Mouse (Mus musculus) urinary bladder, postnatal 25 days (tissue): ENCODE measurements around the gene Akap1.

Experiments
- DNase-seq: peaks from one replicate; pipeline ENCODE4 v3.0.0; 2022; ENCODE audit warnings: low spot score

Akap1 gene

GRCm38 (mm10) chr11:88842315-88842975, 21.9 kb downstream of the Akap1 start:
- no peak for DNase-seq

DNA sequence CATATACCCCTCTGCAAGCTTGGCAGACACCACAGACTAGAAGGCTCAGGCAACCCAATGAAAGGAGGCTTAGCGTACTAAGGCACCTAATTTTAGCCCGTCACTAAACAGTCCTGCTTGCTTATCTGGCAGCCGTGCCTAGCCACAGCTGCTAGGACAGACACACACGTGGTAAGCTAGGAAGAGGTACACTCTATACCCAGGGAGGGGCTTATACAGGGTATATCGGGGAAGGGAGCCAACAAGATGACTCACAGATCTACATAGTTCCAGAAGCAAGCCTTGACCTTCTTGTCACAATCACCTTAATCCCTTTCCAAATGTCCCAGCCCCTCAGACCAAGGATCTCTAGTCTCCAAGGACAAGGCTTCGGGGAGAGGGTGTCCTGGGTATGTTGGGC, 23.0 kb downstream of the Akap1 start:
- no peak for DNase-seq

DNA sequence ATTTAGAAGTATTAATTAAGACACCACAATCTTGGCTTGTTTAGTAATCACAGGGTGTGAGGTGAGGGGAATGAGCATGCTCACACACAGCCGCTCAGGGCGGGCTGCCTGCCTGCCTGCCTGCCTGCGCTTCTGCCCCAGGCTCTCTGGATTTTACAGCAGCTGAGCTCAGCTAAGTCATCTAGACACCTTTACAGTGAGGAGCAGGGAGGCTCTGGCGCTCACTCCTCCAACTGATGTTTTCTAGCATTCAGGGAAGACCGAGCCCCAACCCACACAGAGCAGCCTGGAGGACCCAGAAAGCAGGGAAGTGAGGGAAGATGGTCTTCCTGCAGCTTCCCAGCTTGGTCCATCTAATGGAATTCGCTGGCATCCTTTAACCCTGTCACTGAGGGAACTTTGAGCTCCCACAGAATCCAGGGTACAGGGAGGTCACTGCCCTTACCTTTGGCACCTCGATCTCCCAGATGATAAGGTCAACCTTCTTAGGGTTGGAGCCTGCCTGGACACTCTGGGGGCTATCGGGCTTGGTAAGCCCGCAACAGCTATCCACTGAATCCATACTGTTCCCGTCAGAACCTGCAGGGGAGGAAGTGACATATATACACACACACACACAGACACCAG, 23.5 kb downstream of the Akap1 start:
- DNase-seq: no peak

- no peak for DNase-seq
Measured at GRCm38 (mm10) chr11:88840292-88840691, 24.1 kb downstream of the Akap1 start.

DNA sequence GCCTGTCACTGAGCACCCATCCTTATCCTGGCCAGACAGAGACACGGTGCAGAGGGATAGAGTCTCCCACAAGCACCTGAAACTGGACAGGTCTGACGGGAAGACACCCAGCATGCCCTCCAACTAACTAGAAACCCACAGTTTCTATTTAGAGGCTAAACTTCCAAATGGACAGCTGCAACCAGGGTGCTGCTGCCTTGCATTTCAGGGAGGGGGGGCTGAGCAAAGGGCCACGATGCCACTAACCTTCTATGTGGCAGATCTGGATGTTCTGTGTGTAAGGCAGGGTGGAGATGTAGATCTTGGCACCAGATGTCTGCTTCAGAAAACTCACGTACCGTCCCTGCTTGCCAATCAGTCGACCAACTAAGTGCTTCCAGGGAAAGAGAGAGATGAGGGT, 25.0 kb downstream of the Akap1 start:
- DNase-seq: no peak

GRCm38 (mm10) chr11:88838630-88839029, 25.8 kb downstream of the Akap1 start:
- DNase-seq: no peak

DNA sequence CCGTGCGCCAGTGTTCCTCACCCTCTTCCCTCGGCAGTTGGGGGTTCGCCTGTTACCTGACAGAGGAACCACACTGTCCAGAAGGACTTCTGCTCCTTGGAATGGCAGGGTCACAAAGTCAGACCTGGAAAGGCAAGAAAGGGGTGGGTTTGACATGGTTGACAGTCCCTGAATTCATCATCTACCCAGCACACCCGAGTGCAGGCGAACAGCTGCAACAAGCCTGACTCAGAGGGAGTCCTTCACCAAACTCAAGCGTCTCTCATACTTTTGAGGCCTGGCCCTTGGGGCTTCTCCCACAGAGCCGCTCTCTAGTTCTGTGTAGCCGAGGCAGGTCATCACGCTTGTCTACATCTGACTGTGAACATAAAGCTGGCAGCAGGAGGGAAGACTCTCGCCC, 29.8 kb downstream of the Akap1 start:
- DNase-seq: no peak

DNA sequence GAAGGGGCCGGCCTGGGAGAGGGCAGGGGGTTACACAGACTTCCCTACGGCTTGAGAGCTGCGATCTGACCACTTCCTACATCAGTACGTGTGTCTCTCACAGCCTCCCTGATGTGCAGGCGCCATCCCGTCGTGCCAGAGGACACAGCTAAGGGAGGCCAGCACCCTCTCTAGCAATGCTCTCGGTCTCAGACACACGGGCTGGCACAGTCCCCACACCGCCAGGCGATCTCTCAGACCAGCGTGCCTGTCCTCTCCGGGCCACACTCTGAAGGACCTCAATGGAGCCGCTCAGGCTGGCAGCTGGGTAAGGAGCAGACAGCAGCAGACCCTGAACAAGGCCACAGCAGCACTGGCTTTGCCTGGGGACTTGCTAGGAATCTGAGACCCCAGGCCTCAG, 30.3 kb downstream of the Akap1 start:
- no peak for DNase-seq

GRCm38 (mm10) chr11:88833099-88833498, 31.3 kb downstream of the Akap1 start:
- DNase-seq: no peak

GRCm38 (mm10) chr11:88830257-88830804, 34.1 kb downstream of the Akap1 start:
- no peak for DNase-seq

GRCm38 (mm10) chr11:88828528-88828927, 35.9 kb downstream of the Akap1 start:
- DNase-seq: no peak

DNA sequence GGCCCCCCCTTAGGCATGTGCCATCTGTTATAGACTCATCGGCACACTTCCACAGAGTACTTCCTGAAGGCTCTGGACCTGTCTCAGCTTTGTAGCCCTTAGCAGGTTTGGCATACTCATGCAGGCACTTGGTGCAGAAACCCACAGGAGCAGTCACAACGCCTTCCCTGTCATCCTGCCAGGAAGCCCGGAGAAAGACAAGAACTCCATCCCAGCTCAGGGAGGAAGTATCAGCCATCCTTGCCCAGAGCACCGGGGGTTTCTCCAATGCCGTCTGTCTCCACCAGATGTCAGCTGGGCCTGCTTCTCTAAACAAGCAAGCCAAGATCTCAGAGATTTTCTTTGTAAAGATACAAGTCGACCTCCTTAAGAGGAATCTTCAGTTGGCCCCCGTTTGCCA, 38.5 kb downstream of the Akap1 start:
- DNase-seq: no peak

DNA sequence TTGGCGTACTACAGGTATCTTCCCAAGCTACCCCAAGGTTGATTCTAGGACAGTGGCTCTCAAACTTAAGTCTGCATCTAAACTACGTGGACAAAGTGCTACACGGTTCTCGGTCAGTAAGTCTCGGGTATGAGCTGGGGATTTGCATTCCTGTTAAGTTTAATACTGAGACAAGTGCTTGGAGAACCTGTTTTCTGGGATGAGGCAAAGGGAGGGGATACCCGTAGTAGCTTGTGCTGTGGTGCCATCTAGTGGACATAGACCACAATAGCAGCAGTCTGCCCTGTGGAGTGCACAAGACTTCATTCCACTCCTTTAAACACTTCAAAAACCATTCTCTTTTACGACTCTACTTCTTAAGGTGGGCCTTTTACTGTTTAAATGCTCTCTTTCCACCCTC, 41.4 kb downstream of the Akap1 start:
- peak; percentile 59 for DNase-seq

GRCm38 (mm10) chr11:88822526-88822925, 41.9 kb downstream of the Akap1 start:
- DNase-seq: no peak

GRCm38 (mm10) chr11:88820742-88821576, 43.4 kb downstream of the Akap1 start:
- no peak for DNase-seq

- no peak for DNase-seq
Measured at GRCm38 (mm10) chr11:88820253-88820652, 44.1 kb downstream of the Akap1 start.

DNA sequence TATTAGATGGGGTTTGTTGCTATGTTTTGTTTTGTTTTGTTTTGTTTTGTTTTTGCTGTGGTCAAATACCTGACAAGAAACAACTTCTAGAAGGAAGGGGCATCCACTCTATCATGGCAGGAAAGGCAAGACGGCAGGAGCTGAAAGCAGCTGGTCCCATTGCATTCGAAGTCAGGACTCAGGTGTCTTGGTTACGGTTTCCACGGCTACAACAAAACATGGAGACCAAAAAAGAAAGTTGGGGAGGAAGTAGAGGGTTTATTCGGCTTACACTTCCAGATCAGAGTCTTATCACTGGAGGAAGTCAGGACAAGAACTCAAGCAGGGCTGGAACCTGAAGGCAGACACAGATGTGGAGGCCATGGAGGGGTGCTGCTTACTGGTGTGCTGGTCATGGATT, 47.3 kb downstream of the Akap1 start:
- no peak for DNase-seq

DNA sequence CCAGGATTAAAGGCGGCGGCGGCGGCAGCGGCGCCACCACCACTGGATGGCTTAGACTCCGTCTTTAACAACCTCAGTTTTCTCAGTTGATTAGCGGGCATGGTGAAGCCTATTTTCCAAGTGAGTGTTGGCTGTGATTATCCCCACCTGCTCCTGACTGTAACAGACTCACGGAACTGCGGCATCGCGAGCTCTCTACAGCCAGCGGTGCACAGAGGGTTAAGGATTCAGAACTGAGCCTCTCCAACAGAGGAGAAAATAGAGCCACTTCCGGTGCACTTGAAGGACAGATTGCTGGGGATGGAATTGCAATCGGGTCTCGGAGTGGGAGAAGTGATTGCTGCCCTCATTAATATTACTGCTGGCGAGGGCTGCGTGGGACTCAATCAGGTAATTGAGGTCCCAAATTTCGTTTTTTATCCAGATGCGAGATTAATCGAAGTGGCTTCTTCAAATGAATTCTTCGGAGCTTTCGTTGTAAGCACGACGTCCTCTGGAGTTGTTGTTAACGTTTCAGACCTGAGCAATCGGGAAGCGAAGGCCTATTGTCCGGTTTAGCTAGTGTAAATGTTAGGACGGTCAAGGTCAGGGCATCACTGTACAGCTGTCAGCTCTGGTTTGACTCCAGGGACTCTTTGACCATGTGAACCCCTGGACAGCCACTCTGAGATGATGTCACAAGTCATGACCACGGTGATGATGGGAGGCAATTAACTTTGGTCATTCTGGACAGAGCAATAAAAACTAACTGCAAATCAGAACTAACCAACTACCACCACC, 61.0 kb downstream of the Akap1 start:
- no peak for DNase-seq

DNA sequence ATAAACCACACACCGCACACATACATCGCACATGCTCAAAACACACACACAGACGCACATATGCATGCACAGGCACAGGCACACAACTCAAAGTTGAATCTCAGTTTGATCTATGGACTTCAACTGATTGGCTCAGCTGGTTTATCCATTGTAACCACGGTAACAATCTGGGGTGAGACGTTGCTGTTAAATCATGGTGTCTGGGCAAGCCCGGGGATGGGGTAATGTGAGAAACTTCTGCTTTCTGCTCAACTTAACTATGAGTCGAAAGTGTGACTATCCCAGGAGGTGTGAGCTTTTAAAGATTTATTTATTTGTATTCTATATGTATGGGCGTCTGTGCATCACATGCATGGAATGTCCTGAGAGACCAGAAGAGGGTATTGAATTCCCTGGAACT, 68.2 kb downstream of the Akap1 start:
- no peak for DNase-seq

DNA sequence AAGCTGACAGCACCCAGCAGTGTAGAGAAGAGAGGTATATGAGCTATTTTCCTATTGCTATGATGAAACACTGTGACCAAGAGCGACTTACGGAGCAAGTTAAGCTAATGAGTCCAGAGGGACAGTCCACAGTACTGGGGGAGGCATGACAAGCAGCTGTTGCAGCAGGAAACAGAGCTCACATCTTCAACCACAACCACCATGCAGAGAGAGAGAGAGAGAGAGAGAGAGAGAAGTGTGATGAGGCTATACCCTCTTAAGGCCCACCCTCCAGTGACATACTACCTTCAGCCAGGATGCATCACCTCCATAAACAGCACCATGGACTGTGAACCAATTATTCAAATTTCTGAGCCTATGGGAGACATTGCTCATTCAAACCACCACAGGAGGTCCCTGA, 74.5 kb downstream of the Akap1 start:
- no peak for DNase-seq

DNA sequence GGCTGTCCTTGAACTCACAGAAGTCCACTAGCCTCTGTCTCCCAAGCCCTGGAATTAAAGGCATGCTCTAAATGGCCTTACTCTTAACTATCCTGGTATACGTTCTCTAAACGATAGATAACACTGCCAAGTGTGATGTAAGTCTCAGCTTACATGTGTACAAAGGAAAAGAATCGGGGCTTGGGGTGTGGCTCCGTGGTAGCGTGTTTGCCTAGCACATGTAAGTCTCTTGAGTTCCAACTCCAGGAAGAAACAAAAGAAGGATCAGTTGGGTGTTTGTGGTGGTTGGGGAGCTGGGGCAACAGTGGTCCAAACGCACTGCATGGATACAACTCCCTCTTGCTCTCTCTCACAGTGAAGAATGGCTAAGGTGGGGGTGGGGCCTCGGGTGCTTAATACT, 77.6 kb downstream of the Akap1 start:
- no peak for DNase-seq

DNA sequence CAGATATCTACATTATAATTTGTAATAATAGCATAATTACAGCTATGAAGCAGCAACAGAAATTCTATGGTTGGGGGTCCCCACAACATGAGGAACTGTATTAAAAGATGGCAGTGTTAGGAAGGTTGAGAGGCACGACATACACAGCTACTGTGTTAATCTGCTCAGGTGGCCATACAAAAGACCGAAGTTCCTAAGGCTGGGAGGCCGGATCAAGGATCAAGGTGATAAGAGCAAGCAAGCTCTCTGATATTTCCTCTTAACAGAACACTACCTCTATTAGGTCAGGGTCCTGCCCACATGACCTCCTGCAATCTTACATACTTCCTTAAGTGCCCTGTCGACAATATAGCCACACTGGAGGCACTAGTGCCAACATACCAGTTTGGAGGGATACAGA, 80.9 kb downstream of the Akap1 start:
- DNase-seq: no peak
